13 mouse cellular contexts compared by ENCODE assay signal in the genomic region with DNA sequence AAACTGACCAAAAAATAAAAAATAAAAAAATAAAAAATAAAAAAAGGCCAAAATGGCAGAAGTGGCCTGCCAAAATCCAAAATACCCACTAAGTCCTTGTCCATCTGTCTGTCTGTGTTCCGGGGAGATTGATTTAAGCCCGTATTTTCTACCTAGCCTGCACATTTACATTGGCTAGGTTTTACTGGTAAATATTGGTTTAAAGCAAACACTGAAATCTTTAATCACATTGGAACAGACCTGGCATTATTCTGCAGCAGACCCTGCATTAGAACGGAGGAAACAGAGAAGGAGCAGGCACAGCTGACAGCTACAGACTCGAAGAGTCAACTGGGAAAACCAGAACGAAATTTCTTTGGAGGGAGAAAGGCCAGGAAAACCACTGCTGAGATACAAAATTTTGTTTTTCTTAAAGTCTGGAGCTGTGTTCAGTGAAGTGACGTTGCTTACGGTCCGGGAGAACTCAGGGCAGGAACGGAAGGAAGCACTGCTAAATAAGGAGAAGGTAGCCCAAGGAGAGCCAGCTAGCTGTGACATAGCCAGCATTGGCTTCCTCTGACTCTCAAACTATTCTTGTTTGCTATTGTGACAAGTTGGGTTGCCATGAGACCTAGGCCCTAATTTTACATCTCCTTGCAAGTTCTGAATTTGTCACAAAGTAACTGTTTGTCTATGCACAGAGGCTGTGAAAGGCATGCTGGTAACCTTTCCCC.
A peak's percentile ranks its signal among the peaks of the same experiment; 100 is the strongest.
DNase-seq lines count a peak whose midpoint lies in the region; ATAC-seq and TF ChIP-seq lines count a peak whose summit lies in the region.
"Had no signal": no experiment of that assay in that cellular context is flagged by ENCODE, and none has a peak within 500 bp of the region (broad histone marks: within the 10 kb centered on the region; RNA-seq: fewer than 3 reads in every experiment).

No protein-coding gene starts in this region.

- no peaks in the 10 kb centered on the region for H3K4me1 ChIP-seq in embryonic facial prominence, embryonic 13.5 days
- H3K4me1 ChIP-seq in embryonic facial prominence, embryonic 10.5 days, result no peaks in the 10 kb centered on the region
- no peaks in the 10 kb centered on the region for H3K4me1 ChIP-seq in lung, postnatal 0 days (ENCODE audit: insufficient read depth, low read depth, low read length)
- peaks cover 27% of the 10 kb centered on the region for H3K4me1 ChIP-seq in limb, embryonic 13.5 days
- peaks cover 10% of the 10 kb centered on the region for H3K4me1 ChIP-seq in stomach, embryonic 16.5 days (ENCODE audit: control insufficient read depth, insufficient read depth, low read length)
- H3K4me1 ChIP-seq in neural tube, embryonic 15.5 days, result 0 out of 2 replicates have a peak, but pooled peaks cover 2% of the 10 kb centered on the region

- TF ChIP-seq CTCF in lung, postnatal 0 days (IDR thresholded peaks at IDR 0.05), result no peak

- no peak for DNase-seq in embryonic facial prominence, embryonic 10.5 days (ENCODE audit: low spot score)
- peak; percentile 73 for DNase-seq in lung, postnatal 0 days (ENCODE audit: low spot score)
- DNase-seq in lung, postnatal 14 days, result no peak
- DNase-seq in right cerebral cortex, postnatal 36 days (ENCODE audit: low spot score in 2 of 2), result no peak
- DNase-seq: adrenal gland, adult 8-10 months; cerebellum, adult 2 months; kidney, postnatal 4 days; midbrain, embryonic 14.5 days had no signal

- no peak overlapping the region for H3K4me3 ChIP-seq in embryonic facial prominence, embryonic 13.5 days
- no peak overlapping the region for H3K4me3 ChIP-seq in embryonic facial prominence, embryonic 10.5 days
- H3K4me3 ChIP-seq in lung, postnatal 0 days (ENCODE audit: low read depth, low read length), result no peak overlapping the region
- no peak overlapping the region for H3K4me3 ChIP-seq in limb, embryonic 13.5 days
- no peak overlapping the region for H3K4me3 ChIP-seq in stomach, embryonic 16.5 days (replicated peaks; ENCODE audit: low read length)
- H3K4me3 ChIP-seq in neural tube, embryonic 15.5 days (replicated peaks), result no peak overlapping the region

- TF ChIP-seq EP300 in lung, postnatal 0 days (IDR thresholded peaks at IDR 0.05), result no peak

- no peaks in the 10 kb centered on the region for H3K36me3 ChIP-seq in embryonic facial prominence, embryonic 13.5 days
- no peaks in the 10 kb centered on the region for H3K36me3 ChIP-seq in embryonic facial prominence, embryonic 10.5 days (replicated peaks)
- H3K36me3 ChIP-seq in lung, postnatal 0 days (ENCODE audit: insufficient read depth, low read length), result no peaks in the 10 kb centered on the region
- no peaks in the 10 kb centered on the region for H3K36me3 ChIP-seq in limb, embryonic 13.5 days
- H3K36me3 ChIP-seq in stomach, embryonic 16.5 days (ENCODE audit: control insufficient read depth, insufficient read depth, low read length), result no peaks in the 10 kb centered on the region
- no peaks in the 10 kb centered on the region for H3K36me3 ChIP-seq in neural tube, embryonic 15.5 days

- H3K4me2 ChIP-seq in embryonic facial prominence, embryonic 13.5 days, result no peak overlapping the region
- H3K4me2 ChIP-seq in lung, postnatal 0 days (replicated peaks; ENCODE audit: low read depth, low read length), result no peak overlapping the region
- H3K4me2 ChIP-seq in limb, embryonic 13.5 days (replicated peaks), result peak overlapping the region; percentile 17; the same call in 1 of the 2 replicates
- H3K4me2 ChIP-seq in stomach, embryonic 16.5 days (ENCODE audit: low read depth, low read length), result peak overlapping the region; percentile 8; the same call in 1 of the 2 replicates
- H3K4me2 ChIP-seq in neural tube, embryonic 15.5 days, result no peak overlapping the region

- WGBS in embryonic facial prominence, embryonic 13.5 days, result 69% methylated on average over 9 of the region's 9 CpGs
- WGBS in embryonic facial prominence, embryonic 10.5 days, result 81% methylated on average over 9 of the region's 9 CpGs
- 23% methylated on average over 9 of the region's 9 CpGs for WGBS in lung, postnatal 0 days
- WGBS in limb, embryonic 13.5 days, result 61% methylated on average over 9 of the region's 9 CpGs
- 41% methylated on average over 9 of the region's 9 CpGs for WGBS in stomach, embryonic 16.5 days
- WGBS in neural tube, embryonic 15.5 days, result 81% methylated on average over 9 of the region's 9 CpGs

- no peak overlapping the region for H3K9ac ChIP-seq in embryonic facial prominence, embryonic 13.5 days
- H3K9ac ChIP-seq in lung, postnatal 0 days (replicated peaks; ENCODE audit: low read depth), result no peak overlapping the region
- H3K9ac ChIP-seq in limb, embryonic 13.5 days, result no peak overlapping the region
- H3K9ac ChIP-seq in stomach, embryonic 16.5 days (ENCODE audit: low read length), result no peak overlapping the region
- H3K9ac ChIP-seq in neural tube, embryonic 15.5 days (replicated peaks), result no peak overlapping the region

- no peaks in the 10 kb centered on the region for H3K9me3 ChIP-seq in embryonic facial prominence, embryonic 13.5 days
- H3K9me3 ChIP-seq in embryonic facial prominence, embryonic 10.5 days, result no peaks in the 10 kb centered on the region
- no peaks in the 10 kb centered on the region for H3K9me3 ChIP-seq in lung, postnatal 0 days (ENCODE audit: low read length)
- H3K9me3 ChIP-seq in limb, embryonic 13.5 days, result no peaks in the 10 kb centered on the region
- no peaks in the 10 kb centered on the region for H3K9me3 ChIP-seq in stomach, embryonic 16.5 days (replicated peaks; ENCODE audit: control insufficient read depth, low read length)
- no peaks in the 10 kb centered on the region for H3K9me3 ChIP-seq in neural tube, embryonic 15.5 days (replicated peaks)

- ATAC-seq in embryonic facial prominence, embryonic 13.5 days (ENCODE audit: insufficient number of reproducible peaks, insufficient read depth, low FRiP score, low TSS enrichment, low read depth), result no peak
- ATAC-seq in lung, postnatal 0 days, result peak; percentile 50
- ATAC-seq in limb, embryonic 13.5 days (ENCODE audit: low FRiP score, low read depth), result no peak
- ATAC-seq in stomach, embryonic 16.5 days (ENCODE audit: insufficient read depth, low FRiP score), result peak; percentile 71; the same call in 1 of the 2 replicates
- no peak for ATAC-seq in neural tube, embryonic 15.5 days (ENCODE audit: low FRiP score)
- ATAC-seq: hindbrain, embryonic 16.5 days had no signal

- H3K27ac ChIP-seq in embryonic facial prominence, embryonic 13.5 days, result 0 out of 2 replicates have a peak overlapping the region, but pooled peaks have one; percentile 33
- H3K27ac ChIP-seq in embryonic facial prominence, embryonic 10.5 days (replicated peaks), result no peak overlapping the region
- no peak overlapping the region for H3K27ac ChIP-seq in lung, postnatal 0 days (ENCODE audit: low read length)
- H3K27ac ChIP-seq in limb, embryonic 13.5 days, result peak overlapping the region; percentile 73
- peak overlapping the region; percentile 46 for H3K27ac ChIP-seq in stomach, embryonic 16.5 days (ENCODE audit: low read length)
- H3K27ac ChIP-seq in neural tube, embryonic 15.5 days (replicated peaks), result no peak overlapping the region

- H3K27me3 ChIP-seq in embryonic facial prominence, embryonic 13.5 days, result no peaks in the 10 kb centered on the region
- no peaks in the 10 kb centered on the region; the same call in 1 of the 2 replicates for H3K27me3 ChIP-seq in embryonic facial prominence, embryonic 10.5 days (replicated peaks; ENCODE audit: low read depth, poor library complexity, severe bottlenecking)
- no peaks in the 10 kb centered on the region for H3K27me3 ChIP-seq in lung, postnatal 0 days (replicated peaks; ENCODE audit: insufficient read depth, low read length)
- H3K27me3 ChIP-seq in limb, embryonic 13.5 days, result 0 out of 2 replicates have a peak, but pooled peaks cover 2% of the 10 kb centered on the region
- H3K27me3 ChIP-seq in stomach, embryonic 16.5 days (ENCODE audit: control insufficient read depth, insufficient read depth, low read length), result no peaks in the 10 kb centered on the region
- H3K27me3 ChIP-seq in neural tube, embryonic 15.5 days (replicated peaks), result no peaks in the 10 kb centered on the region

Comparison
In these comparisons a context has a peak if more than half of its experiments do, and no peak if none do; other contexts are left out.
1. H3K27ac ChIP-seq: peak in embryonic facial prominence, embryonic 13.5 days (single experiment), limb, embryonic 13.5 days (single experiment) and stomach, embryonic 16.5 days (single experiment); none in embryonic facial prominence, embryonic 10.5 days (single experiment), lung, postnatal 0 days (single experiment) and neural tube, embryonic 15.5 days (single experiment).
2. ATAC-seq: peak in lung, postnatal 0 days (single experiment) and stomach, embryonic 16.5 days (single experiment); none in embryonic facial prominence, embryonic 13.5 days (single experiment), limb, embryonic 13.5 days (single experiment) and neural tube, embryonic 15.5 days (single experiment).
3. H3K4me2 ChIP-seq: peak in limb, embryonic 13.5 days (single experiment) and stomach, embryonic 16.5 days (single experiment); none in embryonic facial prominence, embryonic 13.5 days (single experiment), lung, postnatal 0 days (single experiment) and neural tube, embryonic 15.5 days (single experiment).